Mouse (Mus musculus) adrenal gland, postnatal 14 days (tissue): ENCODE measurements around the gene Hbb-bh1. TPM values are rescaled to one million over a fixed set of nuclear protein-coding genes. Genes with fewer than 3 reads are reported as not detected.
"Not testable (repeated sequence)": the region's sequence is repeated elsewhere in the genome, so short reads cannot be mapped to it uniquely, and the experiment has no call there.

Experiments
- DNase-seq: peaks from one replicate; pipeline ENCODE4 v3.0.0; 2021; ENCODE audit warnings: mixed read lengths
- long read RNA-seq, 2 experiments: library from polyadenylated mRNA; stranded (forward); transcript quantifications; one replicate each; pipeline ENCODE4 v2.0.0; 2021
- total RNA-seq: library from RNA; stranded (reverse); gene quantifications from 2 replicates; pipeline ENCODE4 v1.2.3, GENCODE M21; 2021

The Hbb-bh1 gene
- not detected in 2 replicates for total RNA-seq
- long read RNA-seq, experiment 1 = 0 reads
- long read RNA-seq, experiment 2 = 0 reads

GRCm38 (mm10) chr7:103843034-103843433 lies at the start of gene Hbb-bh1:
Hbb-bh1 (minus strand) TSS chr7:103843164.
- DNase-seq = no peak

- DNase-seq = no peak
Measured at GRCm38 (mm10) chr7:103886152-103886551, 43.2 kb upstream of the Hbb-bh1 start, which contains the start of gene Olfr66. Olfr66 (minus strand) TSS chr7:103886252.

- DNase-seq = no peak
Measured at GRCm38 (mm10) chr7:103877093-103877492, 34.1 kb upstream of the Hbb-bh1 start.

GRCm38 (mm10) chr7:103874451-103874850 lies 31.5 kb upstream of the Hbb-bh1 start:
- DNase-seq = no peak

- no peak for DNase-seq
Measured at GRCm38 (mm10) chr7:103873064-103873463, 30.1 kb upstream of the Hbb-bh1 start.

- DNase-seq = no peak
Measured at GRCm38 (mm10) chr7:103870667-103871066, 27.7 kb upstream of the Hbb-bh1 start.

- no peak for DNase-seq
Measured at GRCm38 (mm10) chr7:103865716-103866115, 22.8 kb upstream of the Hbb-bh1 start.

GRCm38 (mm10) chr7:103861531-103861930 lies 18.6 kb upstream of the Hbb-bh1 start:
- no peak for DNase-seq

- DNase-seq = peak; percentile 75
Measured at GRCm38 (mm10) chr7:103860855-103861254, 17.9 kb upstream of the Hbb-bh1 start.

- no peak for DNase-seq
Measured at GRCm38 (mm10) chr7:103859076-103859475, 16.1 kb upstream of the Hbb-bh1 start.

GRCm38 (mm10) chr7:103854669-103855068 lies 11.7 kb upstream of the Hbb-bh1 start:
- no peak for DNase-seq

GRCm38 (mm10) chr7:103853090-103853489 lies 10.1 kb upstream of the Hbb-bh1 start, which contains the start of gene Hbb-y:
Hbb-y (minus strand) TSS chr7:103853216.
- no peak for DNase-seq

GRCm38 (mm10) chr7:103844525-103845325 lies 1.8 kb upstream of the Hbb-bh1 start:
- DNase-seq = no peak

- no peak for DNase-seq
Measured at GRCm38 (mm10) chr7:103840268-103840667, 2.7 kb downstream of the Hbb-bh1 start, which contains the start of gene Hbb-bh2. Hbb-bh2 (minus strand) TSS chr7:103840520.

GRCm38 (mm10) chr7:103827808-103828207 lies 15.2 kb downstream of the Hbb-bh1 start, which contains the start of gene Hbb-bs:
Hbb-bs (minus strand) TSS chr7:103828096.
- no peak for DNase-seq

- DNase-seq = not testable (repeated sequence)
Measured at GRCm38 (mm10) chr7:103827139-103827538, 15.8 kb downstream of the Hbb-bh1 start.

- DNase-seq = no peak
Measured at GRCm38 (mm10) chr7:103826255-103826887, 16.6 kb downstream of the Hbb-bh1 start.

GRCm38 (mm10) chr7:103825536-103826254 lies 17.3 kb downstream of the Hbb-bh1 start:
- DNase-seq = no peak

GRCm38 (mm10) chr7:103824597-103824996 lies 18.4 kb downstream of the Hbb-bh1 start:
- no peak for DNase-seq

- DNase-seq = not testable (repeated sequence)
Measured at GRCm38 (mm10) chr7:103815085-103815484, 27.9 kb downstream of the Hbb-bh1 start.

GRCm38 (mm10) chr7:103813766-103814165 lies 29.2 kb downstream of the Hbb-bh1 start, which contains the start of gene Hbb-bt:
Hbb-bt (minus strand) TSS chr7:103813996.
- DNase-seq = no peak

GRCm38 (mm10) chr7:103813152-103813551 lies 29.8 kb downstream of the Hbb-bh1 start:
- not testable (repeated sequence) for DNase-seq
